Mouse (Mus musculus): ENCODE measurements at regions not wholly inside any gene's neighbourhood (a gene's known extent, or its start where the extent isn't known, plus 50 kb on each side); places are given as distances from the start of the nearest gene placed in this dataset.

DNA sequence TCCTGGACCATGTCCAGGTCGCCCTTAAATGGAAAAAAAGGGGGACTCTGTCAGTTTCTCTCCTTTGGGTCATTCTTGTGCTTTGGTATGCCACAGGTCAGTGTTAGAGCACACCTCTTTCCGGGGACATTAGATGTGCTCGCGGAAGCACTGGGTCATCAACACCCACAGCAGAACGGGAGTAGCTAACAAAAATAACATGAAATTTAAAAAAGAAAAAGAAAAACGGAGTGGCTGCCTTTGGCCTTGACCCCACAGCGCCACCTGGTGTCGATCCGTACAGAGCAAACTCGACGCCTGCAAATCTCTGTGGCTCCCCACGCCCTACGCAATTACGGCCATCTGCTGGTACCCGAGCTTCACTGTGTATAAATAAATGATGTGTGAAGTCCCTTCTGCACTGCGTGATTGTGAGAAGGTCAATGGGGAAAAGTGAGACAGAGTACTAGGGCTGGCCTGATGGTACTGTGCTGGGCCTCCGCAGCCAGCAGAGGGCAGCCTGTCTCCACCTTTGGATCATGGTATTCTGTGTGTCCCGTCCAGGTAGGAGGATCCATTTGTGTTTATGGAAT is 99.0 kb upstream of the Slc7a12 start:
- peak; percentile 50 to 59 for DNase-seq (ENCODE audit: low spot score in 2 of 2)

DNA sequence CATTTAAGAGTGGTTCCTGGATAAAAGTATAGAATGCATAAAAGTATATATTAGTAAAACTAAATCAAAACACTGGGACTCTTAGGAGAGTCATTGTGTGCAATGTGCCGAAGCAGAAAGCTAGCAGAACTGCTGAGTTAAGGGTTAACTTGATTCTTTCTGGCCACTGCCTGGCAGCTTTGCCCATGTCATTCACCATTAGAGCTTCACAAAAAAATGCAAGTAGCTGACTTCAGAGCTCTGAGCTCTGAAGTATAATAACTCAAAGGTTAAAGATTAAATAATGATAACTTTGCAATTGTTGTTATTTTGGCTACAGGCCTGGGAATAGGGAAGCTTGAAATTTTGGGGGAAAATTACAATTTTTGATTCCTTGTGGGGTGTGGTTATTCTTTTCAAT is 89.8 kb upstream of the Slc7a12 start:
- DNase-seq (ENCODE audit: low spot score in 2 of 2) = no peak

DNA sequence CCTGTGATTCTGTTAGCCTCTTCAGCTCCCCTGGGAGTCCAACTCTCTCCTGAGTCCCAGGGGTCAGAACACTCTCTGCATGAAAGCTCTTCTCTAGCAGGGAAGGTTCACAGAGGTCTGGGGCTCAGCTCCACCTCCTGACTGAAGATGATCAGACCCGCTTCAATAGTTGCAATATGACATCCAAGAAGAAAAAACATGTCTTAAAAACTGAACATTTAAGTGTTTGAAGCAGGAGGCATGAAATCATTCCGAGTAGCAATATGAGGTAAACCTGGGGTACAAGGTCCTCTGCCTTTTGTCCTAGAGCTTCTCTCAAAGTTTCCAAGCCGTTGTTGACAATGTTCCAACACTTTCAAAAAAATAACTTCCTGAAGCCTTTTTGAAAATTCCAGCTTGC is 81.8 kb upstream of the Slc7a12 start:
- no peak for DNase-seq (ENCODE audit: low spot score in 2 of 2)

DNA sequence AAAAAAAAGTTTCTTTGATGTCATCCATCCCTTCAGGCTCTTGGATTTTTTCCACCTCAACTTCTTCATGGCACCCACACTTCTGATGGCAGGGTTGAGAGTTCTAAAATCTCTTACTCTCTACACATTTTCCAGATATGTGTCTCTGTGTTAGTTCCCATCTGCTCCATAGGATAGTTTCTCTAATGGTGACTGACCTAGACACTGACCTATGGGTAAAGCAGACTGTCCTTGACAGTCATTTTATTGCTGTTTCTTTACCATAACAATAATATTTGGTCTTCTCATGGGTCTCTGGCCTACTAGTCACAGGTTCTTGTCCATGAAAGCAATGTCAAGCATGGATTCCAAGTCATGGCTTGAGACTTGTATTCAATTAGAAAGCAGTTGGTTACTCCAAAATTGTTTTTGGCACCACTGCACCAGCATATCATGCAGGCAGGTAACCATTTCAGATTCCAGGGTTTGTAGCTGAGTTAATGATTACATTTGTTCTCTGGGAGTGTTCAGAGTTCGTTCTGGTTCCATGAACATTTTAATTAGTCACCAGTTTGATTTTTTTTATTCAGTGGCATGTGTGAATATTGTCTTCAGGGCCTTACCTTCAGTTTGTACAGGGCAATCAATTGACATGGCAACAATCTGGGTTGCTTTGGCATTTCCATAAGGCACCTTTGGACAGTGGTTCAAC is 71.9 kb upstream of the Slc7a12 start:
- DNase-seq (ENCODE audit: low spot score in 2 of 2) = no peak

Data from adrenal gland, adult 18-20 months (tissue).